Mouse (Mus musculus): ENCODE measurements around the gene Tnxb. TPM values are rescaled to one million over a fixed set of nuclear protein-coding genes. Genes with fewer than 3 reads are reported as not detected.

Tnxb gene
- polyA plus RNA-seq, 1 experiment from 2014 or later = 1.1 TPM

GRCm38 (mm10) chr17:34676671-34677070 lies 6.3 kb downstream of the Tnxb start:
- WGBS = 61% methylated on average over 12 of the region's 12 CpGs

GRCm38 (mm10) chr17:34680191-34680590 lies 9.9 kb downstream of the Tnxb start:
- H3K4me3 ChIP-seq (ENCODE audit: low read depth, low read length) = no peak overlapping the region
- H3K27ac ChIP-seq (ENCODE audit: low read length) = no peak overlapping the region
- no peaks in the 10 kb centered on the region for H3K27me3 ChIP-seq (ENCODE audit: control insufficient read depth, insufficient read depth, low read length)
- H3K4me2 ChIP-seq (replicated peaks; ENCODE audit: low read depth, low read length) = no peak overlapping the region
- no peaks in the 10 kb centered on the region for H3K9me3 ChIP-seq (ENCODE audit: control insufficient read depth, low read depth, low read length)
- no peak overlapping the region for H3K9ac ChIP-seq (replicated peaks; ENCODE audit: low read depth, low read length)
- peaks cover 21% of the 10 kb centered on the region for H3K4me1 ChIP-seq (ENCODE audit: control insufficient read depth, insufficient read depth, low read length)
- no peaks in the 10 kb centered on the region for H3K36me3 ChIP-seq (ENCODE audit: control insufficient read depth, insufficient read depth, low read length)
- WGBS = 82% methylated on average over 26 of the region's 26 CpGs
- no peak for ATAC-seq (ENCODE audit: insufficient number of reproducible peaks, insufficient read depth, low FRiP score, low read depth)

More at GRCm38 (mm10) chr17:34676671-34677070, 6.3 kb downstream of the Tnxb start:
- H3K9me3 ChIP-seq (ENCODE audit: control insufficient read depth, low read depth, low read length) = no peaks in the 10 kb centered on the region
- no peak for ATAC-seq (ENCODE audit: insufficient number of reproducible peaks, insufficient read depth, low FRiP score, low read depth)
- H3K27ac ChIP-seq (ENCODE audit: low read length) = no peak overlapping the region
- H3K4me3 ChIP-seq (ENCODE audit: low read depth, low read length) = no peak overlapping the region
- no peak overlapping the region for H3K9ac ChIP-seq (replicated peaks; ENCODE audit: low read depth, low read length)
- H3K27me3 ChIP-seq (ENCODE audit: control insufficient read depth, insufficient read depth, low read length) = peaks cover 17% of the 10 kb centered on the region
- no peak overlapping the region for H3K4me2 ChIP-seq (replicated peaks; ENCODE audit: low read depth, low read length)
- no peaks in the 10 kb centered on the region for H3K36me3 ChIP-seq (ENCODE audit: control insufficient read depth, insufficient read depth, low read length)
- peaks cover 16% of the 10 kb centered on the region; the same call in 1 of the 2 replicates for H3K4me1 ChIP-seq (ENCODE audit: control insufficient read depth, insufficient read depth, low read length)

GRCm38 (mm10) chr17:34680621-34681020 lies 10.3 kb downstream of the Tnxb start:
- ATAC-seq (ENCODE audit: insufficient number of reproducible peaks, insufficient read depth, low FRiP score, low read depth) = no peak
- H3K9me3 ChIP-seq (ENCODE audit: control insufficient read depth, low read depth, low read length) = no peaks in the 10 kb centered on the region
- H3K4me1 ChIP-seq (ENCODE audit: control insufficient read depth, insufficient read depth, low read length) = peaks cover 18% of the 10 kb centered on the region
- no peak overlapping the region for H3K9ac ChIP-seq (replicated peaks; ENCODE audit: low read depth, low read length)
- no peak overlapping the region for H3K27ac ChIP-seq (ENCODE audit: low read length)
- WGBS = 80% methylated on average over 4 of the region's 4 CpGs
- H3K27me3 ChIP-seq (ENCODE audit: control insufficient read depth, insufficient read depth, low read length) = no peaks in the 10 kb centered on the region
- no peaks in the 10 kb centered on the region for H3K36me3 ChIP-seq (ENCODE audit: control insufficient read depth, insufficient read depth, low read length)
- H3K4me2 ChIP-seq (replicated peaks; ENCODE audit: low read depth, low read length) = no peak overlapping the region
- no peak overlapping the region for H3K4me3 ChIP-seq (ENCODE audit: low read depth, low read length)

- Histone ChIP-seq H3K27me3 (ENCODE audit: control insufficient read depth, insufficient read depth, low read length) (no peaks in the 10 kb centered on the region), H3K4me1 (ENCODE audit: control insufficient read depth, insufficient read depth, low read length) (peaks cover 16% of the 10 kb centered on the region), H3K36me3 (ENCODE audit: control insufficient read depth, insufficient read depth, low read length) (no peaks in the 10 kb centered on the region), H3K4me3 (ENCODE audit: low read depth, low read length) (no peak overlapping the region), H3K27ac (ENCODE audit: low read length) (no peak overlapping the region), H3K9me3 (ENCODE audit: control insufficient read depth, low read depth, low read length) (no peaks in the 10 kb centered on the region), H3K9ac (replicated peaks; ENCODE audit: low read depth, low read length) (no peak overlapping the region), H3K4me2 (replicated peaks; ENCODE audit: low read depth, low read length) (no peak overlapping the region)
- ATAC-seq (ENCODE audit: insufficient number of reproducible peaks, insufficient read depth, low FRiP score, low read depth) = no peak
- WGBS = 63% methylated on average over 17 of the region's 17 CpGs
Observed at GRCm38 (mm10) chr17:34681132-34681571, 10.8 kb downstream of the Tnxb start.

GRCm38 (mm10) chr17:34681881-34682536 lies 11.7 kb downstream of the Tnxb start:
- 67% methylated on average over 11 of the region's 11 CpGs for WGBS
- H3K4me3 ChIP-seq (ENCODE audit: low read depth, low read length) = no peak overlapping the region
- peaks cover 16% of the 10 kb centered on the region for H3K4me1 ChIP-seq (ENCODE audit: control insufficient read depth, insufficient read depth, low read length)
- no peak overlapping the region for H3K9ac ChIP-seq (replicated peaks; ENCODE audit: low read depth, low read length)
- ATAC-seq (ENCODE audit: insufficient number of reproducible peaks, insufficient read depth, low FRiP score, low read depth) = no peak
- H3K36me3 ChIP-seq (ENCODE audit: control insufficient read depth, insufficient read depth, low read length) = no peaks in the 10 kb centered on the region
- H3K27me3 ChIP-seq (ENCODE audit: control insufficient read depth, insufficient read depth, low read length) = no peaks in the 10 kb centered on the region
- H3K4me2 ChIP-seq (replicated peaks; ENCODE audit: low read depth, low read length) = no peak overlapping the region
- no peaks in the 10 kb centered on the region for H3K9me3 ChIP-seq (ENCODE audit: control insufficient read depth, low read depth, low read length)
- no peak overlapping the region for H3K27ac ChIP-seq (ENCODE audit: low read length)

- Histone ChIP-seq H3K4me2 (replicated peaks; ENCODE audit: low read depth, low read length) (no peak overlapping the region), H3K36me3 (ENCODE audit: control insufficient read depth, insufficient read depth, low read length) (no peaks in the 10 kb centered on the region), H3K4me1 (ENCODE audit: control insufficient read depth, insufficient read depth, low read length) (peaks cover 16% of the 10 kb centered on the region), H3K4me3 (ENCODE audit: low read depth, low read length) (no peak overlapping the region), H3K9me3 (ENCODE audit: control insufficient read depth, low read depth, low read length) (no peaks in the 10 kb centered on the region), H3K27me3 (ENCODE audit: control insufficient read depth, insufficient read depth, low read length) (no peaks in the 10 kb centered on the region), H3K27ac (ENCODE audit: low read length) (no peak overlapping the region), H3K9ac (replicated peaks; ENCODE audit: low read depth, low read length) (no peak overlapping the region)
- ATAC-seq (ENCODE audit: insufficient number of reproducible peaks, insufficient read depth, low FRiP score, low read depth) = no peak
- 80% methylated on average over 8 of the region's 8 CpGs for WGBS
Observed at GRCm38 (mm10) chr17:34683179-34683578, 12.8 kb downstream of the Tnxb start.

GRCm38 (mm10) chr17:34683686-34684220 lies 13.4 kb downstream of the Tnxb start:
- H3K4me1 ChIP-seq (ENCODE audit: control insufficient read depth, insufficient read depth, low read length) = peaks cover 16% of the 10 kb centered on the region
- ATAC-seq (ENCODE audit: insufficient number of reproducible peaks, insufficient read depth, low FRiP score, low read depth) = no peak
- no peaks in the 10 kb centered on the region for H3K27me3 ChIP-seq (ENCODE audit: control insufficient read depth, insufficient read depth, low read length)
- H3K27ac ChIP-seq (ENCODE audit: low read length) = no peak overlapping the region
- H3K4me2 ChIP-seq (replicated peaks; ENCODE audit: low read depth, low read length) = no peak overlapping the region
- H3K36me3 ChIP-seq (ENCODE audit: control insufficient read depth, insufficient read depth, low read length) = no peaks in the 10 kb centered on the region
- no peak overlapping the region for H3K9ac ChIP-seq (replicated peaks; ENCODE audit: low read depth, low read length)
- no peaks in the 10 kb centered on the region for H3K9me3 ChIP-seq (ENCODE audit: control insufficient read depth, low read depth, low read length)
- no peak overlapping the region for H3K4me3 ChIP-seq (ENCODE audit: low read depth, low read length)
- 69% methylated on average over 10 of the region's 10 CpGs for WGBS

GRCm38 (mm10) chr17:34684253-34684893 lies 14.0 kb downstream of the Tnxb start:
- WGBS = 42% methylated on average over 9 of the region's 9 CpGs
- Histone ChIP-seq H3K27ac (ENCODE audit: low read length) (peak overlapping the region; percentile 44; the same call in 1 of the 2 replicates), H3K36me3 (ENCODE audit: control insufficient read depth, insufficient read depth, low read length) (no peaks in the 10 kb centered on the region), H3K4me3 (ENCODE audit: low read depth, low read length) (no peak overlapping the region), H3K27me3 (ENCODE audit: control insufficient read depth, insufficient read depth, low read length) (no peaks in the 10 kb centered on the region), H3K9me3 (ENCODE audit: control insufficient read depth, low read depth, low read length) (no peaks in the 10 kb centered on the region), H3K4me2 (replicated peaks; ENCODE audit: low read depth, low read length) (no peak overlapping the region), H3K4me1 (ENCODE audit: control insufficient read depth, insufficient read depth, low read length) (peaks cover 16% of the 10 kb centered on the region), H3K9ac (replicated peaks; ENCODE audit: low read depth, low read length) (no peak overlapping the region; the same call in 1 of the 2 replicates)
- 0 out of 2 replicates have a peak, but pooled peaks have one; percentile 21 for ATAC-seq (ENCODE audit: insufficient number of reproducible peaks, insufficient read depth, low FRiP score, low read depth)
